Mouse (Mus musculus) limb, embryonic 14.5 days (tissue): Measurements from ENCODE around the gene D430041D05Rik. TPM values are rescaled to one million over a fixed set of nuclear protein-coding genes. Genes with fewer than 3 reads are reported as not detected.

Experiments used
- ATAC-seq: fragments of 200-750 bp; cut with Nextera tagmentation; 2 replicates; pipeline ENCODE4 v1.8.0; 2017; ENCODE audit warnings: low read depth, moderate number of reproducible peaks, moderate TSS enrichment; ENCODE audit not compliant: low FRiP score
- DNase-seq: peaks from one replicate; pipeline ENCODE4 v3.0.0-alpha.2; 2015; ENCODE audit warnings: low spot score
- H3K27ac ChIP-seq: fragments of 300-500 bp; sonication (generic); replicated peaks from 2 replicates; pipeline ENCODE4 v1.5.1; 2014; ENCODE audit warnings: low read depth, mild to moderate bottlenecking, low read length, moderate library complexity, mixed read lengths
- H3K27me3 ChIP-seq: fragments of 300-500 bp; sonication (generic); 2 replicates; pipeline ENCODE4 v1.6.1; 2014; ENCODE audit warnings: low read length, mixed read lengths; ENCODE audit not compliant: control insufficient read depth, insufficient read depth
- H3K36me3 ChIP-seq: fragments of 300-500 bp; sonication (generic); 2 replicates; pipeline ENCODE4 v1.6.1; 2014; ENCODE audit warnings: mild to moderate bottlenecking, low read length, moderate library complexity, mixed read lengths; ENCODE audit not compliant: control insufficient read depth, insufficient read depth
- H3K4me1 ChIP-seq: fragments of 300-500 bp; sonication (generic); 2 replicates; pipeline ENCODE4 v1.6.1; 2014; ENCODE audit warnings: antibody characterized with exemption, low read length, mixed read lengths; ENCODE audit not compliant: control insufficient read depth, insufficient read depth
- H3K4me2 ChIP-seq: fragments of 300-500 bp; sonication (generic); replicated peaks from 2 replicates; pipeline ENCODE4 v1.6.1; 2014; ENCODE audit warnings: low read depth, mild to moderate bottlenecking, low read length, moderate library complexity; ENCODE audit not compliant: severe bottlenecking
- H3K4me3 ChIP-seq: fragments of 300-500 bp; sonication (generic); replicated peaks from 2 replicates; pipeline ENCODE4 v1.5.1; 2014; ENCODE audit warnings: low read length
- H3K9ac ChIP-seq: fragments of 300-500 bp; sonication (generic); 2 replicates; pipeline ENCODE4 v1.6.1; 2014; ENCODE audit warnings: mild to moderate bottlenecking, low read depth, low read length, moderate library complexity; ENCODE audit not compliant: severe bottlenecking
- H3K9me3 ChIP-seq: fragments of 300-500 bp; sonication (generic); 2 replicates; pipeline ENCODE4 v1.6.1; 2016; ENCODE audit warnings: low read length; ENCODE audit not compliant: control insufficient read depth
- POLR2A ChIP-seq: fragments of 200-500 bp; IDR thresholded peaks from 2 replicates; pipeline ENCODE4 v1.8.0; 2012; ENCODE audit warnings: inconsistent platforms, mild to moderate bottlenecking, moderate library complexity, borderline replicate concordance; ENCODE audit not compliant: insufficient read depth, insufficient read length; ENCODE audit errors: extremely low read depth
- WGBS: fragments of 180-500 bp; shearing (Covaris S2); extraction: QIAGEN DNeasy Blood & Tissue Kit; methylation state at CpG from one replicate; pipeline ENCODE4 v1.1.7; 2014; 5-methylcytosine and 5-hydroxymethylcytosine counted together
- polyA plus RNA-seq, 2 experiments: library from polyadenylated mRNA; depleted of rRNA in 1 of 2; stranded (reverse) in 1 of 2; unstranded in 1 of 2; fragments of >200 nt; fragmentation: Nextera tagmentation in 1 of 2; extraction: Ambion mirVana in 1 of 2; gene quantifications; 2 replicates each; pipeline versions ENCODE4 v1.2.1 to v1.2.3; 2012 to 2014

Gene D430041D05Rik
- polyA plus RNA-seq, 2 experiments, result 1.1 TPM

- Histone ChIP-seq H3K36me3 (no peaks in the 10 kb centered on the region), H3K9me3 (no peaks in the 10 kb centered on the region), H3K9ac (no peak overlapping the region), H3K4me1 (no peaks in the 10 kb centered on the region), H3K4me3 (no peak overlapping the region), H3K27me3 (no peaks in the 10 kb centered on the region), H3K4me2 (no peak overlapping the region), H3K27ac (no peak overlapping the region)
- no peak for DNase-seq
- no peak for TF ChIP-seq POLR2A
- ATAC-seq, result no peak
- WGBS, result 85% methylated on average over 5 of the region's 5 CpGs
These were observed 225.2 kb downstream of the D430041D05Rik start for GRCm38 (mm10) chr2:104185616-104186015.

GRCm38 (mm10) chr2:104184296-104184695 is 226.5 kb downstream of the D430041D05Rik start:
- Histone ChIP-seq H3K36me3 (no peaks in the 10 kb centered on the region), H3K4me3 (no peak overlapping the region), H3K27ac (no peak overlapping the region), H3K4me1 (no peaks in the 10 kb centered on the region), H3K9me3 (no peaks in the 10 kb centered on the region), H3K27me3 (no peaks in the 10 kb centered on the region), H3K9ac (no peak overlapping the region), H3K4me2 (no peak overlapping the region)
- DNase-seq (no peak), ATAC-seq (no peak)
- TF ChIP-seq POLR2A, result no peak
- 58% methylated on average over 4 of the region's 4 CpGs for WGBS

- no peaks in the 10 kb centered on the region for H3K36me3 ChIP-seq
- WGBS, result 66% methylated on average over 5 of the region's 5 CpGs
- H3K4me2 ChIP-seq, result no peak overlapping the region
- H3K4me3 ChIP-seq, result no peak overlapping the region
- TF ChIP-seq POLR2A, result no peak
- H3K9me3 ChIP-seq, result no peaks in the 10 kb centered on the region
- DNase-seq (no peak), ATAC-seq (no peak)
- H3K4me1 ChIP-seq, result no peaks in the 10 kb centered on the region
- no peak overlapping the region for H3K27ac ChIP-seq
- no peaks in the 10 kb centered on the region for H3K27me3 ChIP-seq
- H3K9ac ChIP-seq, result no peak overlapping the region
These were observed 227.5 kb downstream of the D430041D05Rik start for GRCm38 (mm10) chr2:104183246-104183845.

- DNase-seq, result no peak
- Histone ChIP-seq H3K9me3 (no peaks in the 10 kb centered on the region), H3K9ac (no peak overlapping the region), H3K36me3 (no peaks in the 10 kb centered on the region), H3K4me2 (no peak overlapping the region), H3K4me1 (peaks cover 19% of the 10 kb centered on the region), H3K4me3 (no peak overlapping the region), H3K27ac (no peak overlapping the region), H3K27me3 (no peaks in the 10 kb centered on the region)
- no peak for TF ChIP-seq POLR2A
- no peak for ATAC-seq
- 89% methylated on average over 8 of the region's 8 CpGs for WGBS
These were observed 231.2 kb downstream of the D430041D05Rik start for GRCm38 (mm10) chr2:104179636-104180035.

- Histone ChIP-seq H3K27me3 (no peaks in the 10 kb centered on the region), H3K4me3 (no peak overlapping the region), H3K27ac (no peak overlapping the region), H3K36me3 (no peaks in the 10 kb centered on the region), H3K9ac (no peak overlapping the region), H3K4me2 (no peak overlapping the region), H3K4me1 (peaks cover 19% of the 10 kb centered on the region), H3K9me3 (no peaks in the 10 kb centered on the region)
- WGBS, result 88% methylated on average over 4 of the region's 4 CpGs
- no peak for TF ChIP-seq POLR2A
- ATAC-seq (no peak), DNase-seq (no peak)
These were observed 232.6 kb downstream of the D430041D05Rik start for GRCm38 (mm10) chr2:104178251-104178650.
